Mouse (Mus musculus): ENCODE data around the gene Chrm4.

Chrm4 gene

DNA sequence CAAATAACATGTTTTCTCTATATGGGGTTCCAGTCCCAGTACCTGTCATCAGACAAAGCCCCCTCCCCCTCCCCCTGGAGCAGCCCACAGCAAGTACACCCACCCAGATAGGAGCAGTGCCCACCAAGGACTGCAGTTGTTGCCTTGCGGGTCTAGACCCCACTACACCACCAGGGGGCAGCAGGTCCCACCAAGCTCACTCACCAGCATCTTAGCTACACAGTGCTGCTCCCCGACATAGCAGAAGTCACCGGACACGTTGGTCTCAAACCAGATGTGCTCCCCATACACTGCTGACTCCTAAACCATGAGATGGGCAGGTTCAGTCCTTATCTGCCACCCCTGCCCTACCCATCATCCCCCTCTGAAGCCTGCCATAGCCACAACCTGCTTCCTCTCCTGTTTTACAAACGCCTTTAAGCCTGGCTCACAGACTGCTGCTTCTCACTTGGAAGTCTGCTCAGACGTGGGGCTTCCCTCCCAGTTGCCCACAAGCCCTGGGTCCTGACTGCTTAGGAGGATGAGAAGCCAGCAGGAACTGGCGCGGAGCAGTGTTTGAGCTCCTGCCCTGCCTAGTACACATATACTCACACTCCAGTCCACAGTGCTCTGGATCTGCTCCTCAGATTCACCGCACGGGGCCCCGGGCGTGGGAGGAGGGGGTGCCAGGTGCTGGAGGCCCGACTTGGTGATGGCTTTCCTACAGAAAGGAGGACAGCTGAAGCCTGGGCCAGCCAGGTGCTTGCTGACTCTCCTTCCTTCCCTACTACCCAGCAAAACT, 17.3 kb downstream of the Chrm4 start:
- DNase-seq: peak; percentile 90

DNA sequence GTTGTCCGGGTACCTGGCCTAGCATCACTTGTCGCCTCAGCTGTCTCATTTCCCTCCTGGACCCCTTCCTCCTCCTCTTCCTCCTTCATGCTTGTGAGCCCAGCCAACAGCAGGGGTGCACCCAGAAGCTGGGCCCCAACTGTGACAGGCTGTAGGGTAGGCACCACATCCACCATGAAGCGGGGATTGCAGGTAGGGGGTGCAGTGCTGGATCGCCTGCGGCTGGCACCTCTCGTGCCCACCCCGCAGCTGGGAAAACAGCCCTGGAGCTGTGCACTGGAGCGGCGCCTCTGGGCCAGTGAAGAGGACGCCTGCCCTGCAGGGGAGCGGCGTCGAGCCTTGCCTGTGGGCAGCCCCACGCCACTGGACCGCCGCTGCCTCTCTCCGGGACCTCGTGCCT, 18.4 kb downstream of the Chrm4 start, which contains the start of gene Gm9821:
TSS of gene Gm9821 (plus strand) at position 221 of the 400 bp plus-strand sequence.
- DNase-seq: no peak

DNA sequence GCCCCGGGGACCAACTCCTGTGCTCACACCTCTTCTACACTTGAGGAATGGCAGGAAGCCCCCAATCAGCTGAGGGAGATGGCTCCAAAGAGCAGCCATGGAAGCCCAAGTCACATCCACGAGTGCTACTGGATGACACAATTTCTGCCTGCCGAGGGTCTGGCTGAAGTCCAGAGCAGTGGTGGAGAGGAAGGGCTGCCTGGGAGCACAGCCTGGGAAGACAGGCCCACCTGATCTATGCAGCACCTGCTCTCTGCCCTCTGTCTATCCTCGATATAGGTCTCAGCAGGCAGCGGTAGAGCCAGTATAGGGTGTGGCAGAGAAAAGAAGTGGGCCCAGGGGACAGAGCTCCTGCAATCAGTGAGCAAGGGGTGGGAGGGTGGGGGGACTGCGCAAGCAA, 19.8 kb downstream of the Chrm4 start:
- DNase-seq: no peak

DNA sequence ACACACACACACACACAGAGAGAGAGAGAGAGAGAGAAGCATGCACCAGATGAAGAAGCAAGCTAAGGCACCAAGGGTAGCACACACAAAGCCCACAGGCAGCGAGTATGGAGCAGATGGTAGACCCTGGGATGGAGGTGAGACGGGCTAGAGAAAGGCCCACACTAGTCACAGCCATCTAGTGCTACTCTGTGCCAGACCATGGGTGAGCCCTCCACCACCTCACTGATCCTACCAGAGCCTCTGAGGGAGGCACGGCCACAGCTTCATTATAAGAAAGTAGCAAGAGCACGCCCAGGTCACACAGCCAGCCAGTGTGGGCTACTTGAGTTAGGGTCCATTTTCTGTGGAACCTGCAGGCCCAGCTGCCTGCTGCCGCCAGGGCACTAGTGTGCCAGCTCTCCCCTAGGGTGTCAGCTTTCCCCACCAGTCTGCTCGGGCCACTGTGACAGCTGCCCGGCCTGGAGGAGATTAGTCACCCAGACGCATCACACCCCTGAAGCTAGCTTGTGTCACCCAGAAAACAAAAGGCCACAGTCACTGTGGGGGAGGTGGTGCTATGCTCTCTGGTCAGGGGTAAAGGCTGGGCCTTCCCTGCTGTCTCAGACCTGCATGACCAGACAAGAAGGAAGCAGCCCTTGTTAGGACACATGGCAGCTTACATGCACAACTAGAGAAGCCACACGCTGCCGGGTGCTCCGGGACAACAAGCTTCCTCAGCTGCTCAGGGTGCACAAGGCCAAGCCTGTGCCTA, 20.5 kb downstream of the Chrm4 start:
- no peak for DNase-seq

DNA sequence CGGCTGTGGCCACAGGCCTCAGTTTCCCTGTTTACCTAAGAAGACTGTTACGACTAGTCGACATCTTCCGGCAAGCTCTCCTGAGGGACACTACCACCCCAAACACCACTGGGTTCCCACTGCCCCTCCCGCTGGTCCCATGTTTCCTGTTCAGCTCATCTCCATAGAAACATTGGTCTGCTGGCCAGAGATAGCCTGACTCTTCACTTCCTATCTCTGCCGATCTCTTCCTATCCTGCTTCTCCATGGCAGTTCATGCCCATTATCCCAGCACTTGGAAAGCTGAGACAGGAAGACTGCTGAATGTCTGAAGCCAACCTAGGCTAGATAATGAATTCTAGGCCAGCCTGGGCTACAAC, 21.1 kb downstream of the Chrm4 start:
- no peak for DNase-seq

DNA sequence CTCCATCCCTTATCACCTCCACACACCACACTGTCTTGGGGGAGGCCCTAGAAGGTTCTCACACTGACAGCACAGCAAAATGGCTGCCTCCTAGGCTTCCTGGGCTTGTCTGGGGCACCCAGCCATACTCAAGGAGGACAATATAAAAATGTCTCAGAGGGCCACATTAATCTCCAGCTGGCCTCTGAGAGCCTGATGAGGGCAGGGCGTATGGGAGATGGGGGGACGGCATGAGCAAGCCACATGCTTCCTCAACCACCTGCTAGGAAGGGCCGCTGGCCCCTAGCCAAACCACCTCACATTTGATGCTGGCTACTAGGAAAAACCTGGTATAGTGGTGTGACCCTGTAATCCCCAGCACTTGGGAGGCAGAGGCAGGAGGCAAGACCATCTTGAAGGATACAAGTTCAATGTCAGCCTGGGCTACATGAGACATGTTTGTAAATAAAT, 21.8 kb downstream of the Chrm4 start:
- DNase-seq: no peak

DNA sequence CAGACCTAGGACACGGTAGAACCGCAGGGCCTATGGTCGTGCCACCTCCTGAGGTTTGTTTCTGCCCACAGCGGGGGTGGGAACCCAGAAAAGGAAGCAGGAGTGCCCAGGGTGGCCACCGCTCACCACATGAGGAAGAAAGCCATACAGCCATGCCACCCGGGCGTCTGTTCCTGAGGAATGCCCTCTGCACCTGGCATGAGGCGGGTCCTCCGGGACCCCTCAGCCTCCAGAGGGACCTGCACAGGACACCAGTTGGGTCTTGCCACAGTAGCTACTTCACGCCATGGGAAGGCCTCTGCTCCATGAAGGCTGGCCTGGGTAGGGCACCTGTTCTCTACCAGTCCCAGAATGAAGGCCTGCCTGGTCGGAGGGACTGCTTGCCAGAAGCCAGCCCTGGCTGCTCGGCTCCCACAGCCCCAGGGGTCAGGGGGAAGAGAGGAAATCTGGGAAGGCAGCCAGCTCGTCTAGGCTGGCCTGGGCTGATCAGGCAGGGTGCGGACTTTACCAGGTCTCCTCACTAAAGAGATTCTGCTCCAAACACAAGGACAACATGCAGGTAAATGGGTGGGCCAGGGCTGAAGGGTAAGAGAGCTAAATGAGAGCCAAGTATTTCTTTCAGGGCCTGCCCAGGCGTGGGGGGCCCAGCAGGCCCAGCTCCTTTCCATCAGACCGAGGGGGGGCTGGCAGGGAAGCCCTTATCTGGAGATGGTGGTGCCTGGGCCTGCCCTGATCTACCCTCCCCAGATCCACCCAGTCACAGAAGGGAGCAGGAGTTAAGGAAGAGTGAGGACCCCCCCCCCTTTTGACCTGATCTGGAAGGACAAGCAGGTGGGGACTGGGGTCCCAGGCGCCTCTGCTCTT, 22.6 kb downstream of the Chrm4 start:
- DNase-seq: no peak

DNA sequence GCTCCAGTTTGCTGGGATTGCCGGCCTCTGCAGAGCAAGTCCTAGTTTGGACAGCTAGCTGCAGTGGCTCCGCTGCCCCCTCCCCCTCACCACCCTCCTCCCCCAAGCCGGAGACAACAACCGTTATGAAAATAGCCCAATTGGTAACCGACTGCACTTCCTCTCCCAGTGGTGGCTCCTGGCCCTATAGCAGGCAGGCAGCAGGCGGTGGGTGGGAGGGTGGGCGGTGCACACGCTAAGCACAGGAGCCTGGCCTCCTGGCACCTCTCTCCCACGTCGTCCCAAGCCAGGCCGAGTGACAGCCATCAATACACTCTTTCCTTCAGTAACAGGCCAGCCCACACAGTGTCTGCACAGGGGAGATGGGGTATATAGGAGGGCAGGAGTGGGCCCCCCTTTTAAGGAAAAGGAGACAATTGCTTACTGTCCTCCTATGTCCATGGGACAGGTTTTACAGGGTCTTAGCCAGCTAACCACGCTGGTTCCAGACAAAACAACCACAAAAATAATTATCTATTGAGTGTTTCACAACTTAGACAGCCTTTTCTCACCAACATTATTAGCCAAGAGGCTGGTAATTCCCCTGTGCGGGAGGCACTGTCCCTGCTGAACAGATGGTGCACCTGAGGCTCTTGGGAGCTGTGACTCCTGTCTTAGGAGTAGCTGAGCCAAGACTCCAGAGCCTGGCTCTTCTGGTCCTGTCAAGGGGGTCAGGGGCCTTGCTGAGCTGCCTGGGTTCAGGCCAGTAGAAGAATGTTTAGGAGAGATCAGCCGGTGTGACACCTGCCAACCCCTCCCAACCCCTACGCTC, 23.4 kb downstream of the Chrm4 start:
- no peak for DNase-seq

DNA sequence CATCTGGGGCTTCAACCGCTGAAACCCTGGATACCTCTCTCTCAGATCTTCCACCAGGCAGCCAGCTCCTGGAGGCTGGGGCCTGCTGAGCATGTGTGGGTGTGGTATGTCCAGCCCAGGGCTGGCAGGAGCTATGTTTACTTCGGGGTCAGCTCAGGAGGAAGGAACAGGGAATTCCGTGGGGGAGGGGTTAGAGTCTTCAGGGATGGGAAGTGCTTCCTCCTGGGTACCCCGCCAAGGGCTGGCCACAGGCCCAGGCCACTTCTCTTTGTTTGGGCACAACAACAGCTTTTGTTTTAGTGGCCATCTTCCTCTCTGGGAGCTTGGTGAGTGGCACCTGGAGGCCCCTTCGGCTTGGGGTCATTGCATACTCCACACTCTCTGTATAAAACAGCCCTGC, 26.8 kb downstream of the Chrm4 start:
- DNase-seq: no peak

DNA sequence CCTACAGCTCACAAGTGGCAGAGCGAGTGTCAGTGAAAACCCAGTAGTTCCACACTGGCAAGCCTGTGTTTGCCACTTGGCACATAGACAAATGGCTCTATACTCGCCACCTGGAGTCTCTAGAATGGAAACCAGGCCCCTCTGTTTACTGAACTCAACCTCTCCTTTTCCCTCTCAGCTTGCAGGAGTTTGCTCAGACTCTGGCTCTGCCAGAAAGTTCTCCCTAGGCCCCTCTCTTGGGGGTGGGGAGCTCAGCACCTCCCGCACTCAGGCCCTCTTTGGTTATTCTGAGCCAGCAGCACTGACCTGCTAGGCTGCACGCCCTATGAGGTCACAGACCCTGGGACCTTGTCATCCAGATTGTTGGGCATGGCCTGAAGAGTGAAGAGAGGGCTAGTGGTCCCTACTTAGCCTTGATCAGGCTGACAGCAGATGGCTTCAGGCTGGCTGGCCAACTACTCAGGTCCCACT, 28.1 kb downstream of the Chrm4 start:
- no peak for DNase-seq

DNA sequence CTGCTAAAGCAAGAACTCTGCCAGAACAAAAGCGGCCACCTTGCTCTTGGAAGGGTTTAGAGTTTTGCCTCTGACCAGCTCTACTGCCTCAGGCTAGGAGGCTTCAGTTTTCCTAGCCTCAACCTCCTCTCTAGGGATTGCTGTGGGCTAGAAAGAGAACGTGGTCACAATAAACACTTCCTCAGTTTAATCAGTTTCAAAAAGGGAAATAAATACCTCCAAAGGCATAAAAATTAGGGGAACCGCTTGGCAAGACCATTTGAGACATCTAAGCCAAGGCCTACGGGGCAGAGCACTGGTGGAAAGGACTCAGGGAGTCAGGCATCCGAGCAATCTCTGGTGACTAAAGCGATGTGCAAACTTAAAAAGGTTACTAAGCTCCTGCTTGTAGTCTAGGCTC, 28.8 kb downstream of the Chrm4 start:
- no peak for DNase-seq

DNA sequence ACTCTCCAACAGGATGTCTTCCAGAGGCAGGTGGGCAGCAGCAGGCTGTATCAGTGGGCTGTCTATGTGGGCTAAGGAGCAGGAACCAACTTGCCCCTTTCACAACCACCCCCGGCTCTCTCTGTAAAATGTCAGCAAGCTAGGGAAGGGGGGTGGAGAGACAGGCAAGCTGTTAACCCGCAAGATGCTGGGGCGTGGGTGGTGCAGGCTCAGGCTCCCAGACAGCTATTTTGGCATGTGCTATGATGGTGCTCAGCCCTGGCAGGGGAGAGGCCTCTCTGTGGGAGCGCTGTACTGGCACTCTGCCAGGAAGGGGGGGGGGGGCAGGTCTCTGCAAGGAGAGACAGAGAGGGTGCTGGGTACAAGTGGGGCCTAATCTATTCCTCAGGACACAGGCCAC, 30.0 kb downstream of the Chrm4 start:
- peak; percentile 65 for DNase-seq

DNA sequence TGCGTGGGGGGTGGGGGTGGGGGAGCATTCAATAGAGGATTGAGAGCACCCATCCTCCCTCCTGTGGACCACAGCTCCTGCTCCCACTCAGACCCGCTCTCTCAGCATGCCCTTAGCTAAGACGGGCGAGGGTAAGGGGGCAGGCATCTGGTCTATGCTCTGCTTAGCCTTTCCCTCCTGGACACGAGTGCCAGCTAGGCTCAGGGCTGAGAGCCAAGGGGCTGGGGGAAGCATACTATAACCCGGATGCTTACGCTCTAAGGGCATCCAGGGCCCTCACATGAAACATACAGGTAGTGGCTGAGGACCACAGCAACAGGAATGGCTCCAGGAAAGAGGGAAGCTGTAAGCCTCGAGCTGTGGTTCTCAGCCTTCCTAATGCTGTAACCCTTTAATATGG, 31.0 kb downstream of the Chrm4 start:
- DNase-seq: no peak

DNA sequence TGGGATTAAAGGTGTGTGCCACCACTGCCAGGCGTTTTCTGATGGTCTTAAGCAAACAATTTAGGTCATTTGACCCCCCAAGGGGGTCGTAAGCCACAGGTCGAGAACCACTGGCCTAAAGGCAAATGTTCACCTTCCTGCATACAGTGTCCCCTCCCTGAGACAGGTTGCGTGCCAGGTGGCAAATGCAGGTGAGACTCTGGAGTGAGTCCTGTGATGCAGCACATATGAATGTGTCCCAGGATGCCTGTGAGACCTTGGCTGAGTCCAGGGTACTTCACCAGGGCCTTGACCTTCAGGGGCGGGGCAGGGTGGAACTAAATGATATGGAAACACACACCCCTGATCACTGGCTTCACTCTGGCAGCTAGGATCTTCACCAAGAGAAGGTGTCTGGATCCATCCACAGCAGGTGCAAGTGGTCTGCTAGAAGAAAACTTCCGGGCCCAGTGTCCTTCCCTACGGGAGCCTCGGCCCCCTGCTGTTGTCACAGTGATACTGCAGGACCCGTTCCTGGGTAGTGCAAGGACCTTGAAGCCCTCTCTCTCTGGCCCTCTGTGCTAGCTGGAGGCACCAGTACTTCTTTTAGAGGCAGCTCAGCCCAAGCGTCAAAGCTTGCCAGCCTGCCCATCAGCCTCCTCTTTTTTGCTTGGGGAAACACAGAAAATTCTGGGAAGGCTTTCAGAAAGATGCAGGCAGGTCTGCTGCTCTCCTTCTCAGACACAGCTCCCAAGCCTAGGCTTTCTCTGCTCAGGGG, 31.8 kb downstream of the Chrm4 start:
- peak; percentile 57 for DNase-seq

DNA sequence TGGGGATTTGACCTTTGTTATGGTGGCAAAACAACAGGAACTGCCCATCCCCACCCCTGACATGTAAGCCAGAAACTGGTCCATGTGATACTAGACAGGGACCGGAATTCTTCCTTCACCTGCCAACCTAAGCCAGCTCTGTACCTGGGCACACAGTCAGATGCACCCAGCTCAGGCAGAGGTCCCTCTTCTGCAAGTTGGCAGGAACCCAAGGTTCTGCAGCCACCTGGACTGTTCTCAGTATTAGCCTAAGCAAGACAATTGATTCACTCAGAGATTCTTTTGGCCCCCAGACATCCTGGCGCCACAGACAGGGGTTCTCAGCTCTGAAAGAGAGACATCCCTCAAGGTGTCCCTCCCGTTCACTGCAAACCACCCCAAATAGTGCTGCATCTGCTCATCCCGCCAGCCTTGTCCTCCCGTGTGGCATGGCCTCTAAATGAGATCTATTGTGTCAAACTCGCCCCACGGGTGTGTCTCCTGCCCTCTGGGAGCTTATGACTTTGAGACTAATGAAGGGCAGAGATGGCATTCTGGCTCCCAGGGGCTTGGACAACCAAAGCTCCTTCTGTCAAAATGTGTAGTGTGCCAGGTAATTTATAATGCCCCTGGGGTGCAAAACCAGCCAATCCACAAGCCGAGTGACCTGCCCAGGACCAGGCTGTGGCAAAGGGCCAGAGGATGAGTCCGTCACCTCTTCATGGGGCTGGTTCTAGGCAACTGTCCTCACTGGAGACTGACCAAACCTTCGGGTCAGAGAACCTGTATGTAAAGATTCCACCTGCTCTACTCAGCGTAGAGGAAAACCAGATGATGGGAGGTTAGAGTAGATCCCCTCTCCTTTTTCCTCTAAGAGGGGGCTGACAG, 32.7 kb downstream of the Chrm4 start:
- DNase-seq: no peak

DNA sequence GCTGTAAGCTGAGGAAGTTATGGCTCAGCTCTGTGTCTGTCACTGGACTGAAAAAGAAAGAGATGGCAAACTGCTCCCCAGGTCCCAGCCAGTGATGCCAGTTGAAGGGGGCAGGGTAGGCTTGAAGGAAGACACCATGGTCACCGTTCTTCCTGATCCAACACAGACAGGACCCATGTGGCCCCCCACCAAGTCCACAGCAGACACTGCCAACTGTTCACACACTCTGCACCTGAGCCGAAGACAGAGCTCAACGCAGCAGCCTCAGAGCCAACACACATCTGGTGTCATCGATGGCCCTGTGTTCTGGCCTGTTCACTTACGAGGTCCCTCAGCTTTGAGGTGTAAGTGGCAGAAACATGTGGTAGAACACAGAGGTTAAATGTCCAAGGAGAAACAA, 33.4 kb downstream of the Chrm4 start:
- DNase-seq: no peak

DNA sequence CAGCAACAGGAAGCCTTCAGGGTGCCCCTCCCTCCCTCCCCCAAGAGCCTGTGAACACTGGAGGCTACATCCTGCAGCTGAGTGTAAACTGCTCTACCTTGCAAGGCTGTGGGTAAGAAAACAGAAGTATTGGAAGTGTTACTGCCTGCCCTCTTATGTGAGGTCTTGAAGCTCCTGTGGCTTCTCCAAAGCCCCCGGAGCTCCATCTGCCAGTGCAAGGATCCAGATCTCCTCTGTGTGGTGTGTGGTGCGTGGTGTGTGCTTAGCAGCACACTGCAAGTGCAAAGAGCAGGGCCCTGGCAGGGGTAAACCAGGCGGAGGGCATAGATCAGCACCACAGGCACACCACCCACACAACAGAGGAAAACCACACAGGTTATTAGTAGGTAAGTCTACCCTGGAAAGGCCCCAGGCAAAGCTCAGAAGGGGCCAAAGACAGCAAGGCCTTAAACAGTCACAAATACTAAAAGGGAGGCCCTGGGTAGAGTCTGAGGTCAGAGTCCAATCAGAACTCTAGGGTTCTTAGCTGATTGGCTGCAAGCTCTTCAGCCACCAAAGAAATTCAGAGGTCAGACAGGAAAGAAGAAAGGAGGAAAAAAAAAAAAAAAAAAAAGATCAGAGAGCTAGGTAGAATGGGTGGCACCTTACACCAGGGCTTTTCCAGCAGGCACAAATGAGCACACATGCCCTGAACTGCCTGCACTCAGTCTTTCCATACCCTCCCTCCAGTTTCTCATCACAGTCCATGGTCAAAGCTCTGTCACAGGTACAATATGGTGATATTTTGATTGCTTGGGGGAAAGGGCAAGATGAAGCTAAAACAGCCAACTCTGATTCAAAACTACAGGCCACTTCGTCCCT, 35.1 kb downstream of the Chrm4 start:
- DNase-seq: no peak

DNA sequence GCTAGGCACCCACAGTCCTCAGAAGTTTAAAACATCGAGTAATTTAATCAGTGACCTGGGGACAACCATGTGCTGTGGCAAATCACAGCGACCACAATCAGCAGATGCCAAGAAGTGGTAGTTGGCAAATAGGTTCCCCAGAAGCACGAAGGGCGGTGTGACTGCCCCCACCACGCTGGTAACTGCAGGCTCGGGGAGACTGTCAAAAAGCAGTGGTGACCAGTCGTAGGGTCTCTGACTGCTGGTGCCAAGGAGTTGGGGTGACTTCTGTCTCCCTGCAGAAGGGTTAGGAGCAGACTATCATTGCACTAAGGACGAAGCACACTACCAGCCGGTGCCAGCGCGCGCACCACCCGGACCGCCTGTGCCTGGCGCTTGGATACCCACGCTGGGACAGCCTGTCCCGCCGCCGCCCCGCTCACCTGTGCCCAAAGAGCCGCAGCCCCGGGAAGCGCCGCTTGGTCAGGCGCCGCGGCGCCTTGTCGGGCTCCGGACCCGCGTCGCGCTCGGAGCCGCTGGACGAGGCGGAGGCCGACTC, 35.9 kb downstream of the Chrm4 start:
- DNase-seq: no peak

DNA sequence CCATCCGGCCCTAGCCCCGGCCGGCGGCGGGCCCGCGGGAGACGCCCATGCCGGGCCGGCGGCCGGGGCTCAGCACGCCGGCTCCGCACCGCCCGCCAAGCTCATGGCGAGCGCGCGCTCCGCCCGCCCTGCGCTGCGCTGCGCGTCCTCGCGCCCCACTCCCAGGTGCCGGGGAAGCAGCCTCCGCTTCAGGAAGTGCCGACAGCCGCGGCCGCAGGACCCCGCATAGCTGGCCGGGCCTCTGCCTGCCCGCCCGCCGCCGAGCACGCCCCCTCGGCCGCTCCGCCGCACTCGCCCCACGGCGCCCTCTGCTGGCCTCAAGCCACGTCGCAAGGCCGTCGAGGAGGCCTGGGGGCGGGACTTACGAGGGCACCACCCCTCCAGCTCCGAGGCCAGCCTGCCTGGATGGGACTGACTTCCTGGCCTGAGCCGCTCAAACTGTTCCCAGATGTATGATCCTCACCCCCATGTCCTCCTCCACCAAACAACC, 36.4 kb downstream of the Chrm4 start:
- DNase-seq: peak; percentile 96
